Mouse (Mus musculus) heart, embryonic 13.5 days (tissue): ENCODE data around the gene Tedc1. TPM values are rescaled to one million over a fixed set of nuclear protein-coding genes. Genes with fewer than 3 reads are reported as not detected.

Experiments
- ATAC-seq: fragments of 200-750 bp; cut with Nextera tagmentation; 2 replicates; pipeline ENCODE4 v1.8.0; 2017; ENCODE audit warnings: moderate TSS enrichment; ENCODE audit not compliant: insufficient number of reproducible peaks, low FRiP score, low TSS enrichment; ENCODE audit errors: extremely low read depth
- H3K27ac ChIP-seq: fragments of 300-500 bp; sonication (generic); replicated peaks from 2 replicates; pipeline ENCODE4 v1.5.1; 2015; ENCODE audit warnings: moderate library complexity, mild to moderate bottlenecking, inconsistent platforms
- H3K27me3 ChIP-seq: fragments of 300-500 bp; sonication (generic); replicated peaks from 2 replicates; pipeline ENCODE4 v1.6.1; 2015; ENCODE audit warnings: mild to moderate bottlenecking, inconsistent platforms
- H3K36me3 ChIP-seq: fragments of 300-500 bp; sonication (generic); 2 replicates; pipeline ENCODE4 v1.6.1; 2015; ENCODE audit warnings: mild to moderate bottlenecking, inconsistent platforms
- H3K4me1 ChIP-seq: fragments of 300-500 bp; sonication (generic); 2 replicates; pipeline ENCODE4 v1.6.1; 2015; ENCODE audit warnings: inconsistent platforms
- H3K4me2 ChIP-seq: fragments of 300-500 bp; sonication (generic); 2 replicates; pipeline ENCODE4 v1.6.1; 2015; ENCODE audit warnings: inconsistent platforms, mild to moderate bottlenecking, moderate library complexity
- H3K4me3 ChIP-seq: fragments of 300-500 bp; sonication (generic); 2 replicates; pipeline ENCODE4 v1.5.1; 2015; ENCODE audit warnings: moderate library complexity, mild to moderate bottlenecking, inconsistent platforms
- H3K9ac ChIP-seq: fragments of 300-500 bp; sonication (generic); 2 replicates; pipeline ENCODE4 v1.6.1; 2015; ENCODE audit warnings: inconsistent platforms, mild to moderate bottlenecking, moderate library complexity
- H3K9me3 ChIP-seq: fragments of 300-500 bp; sonication (generic); 2 replicates; pipeline ENCODE4 v1.6.1; 2016; ENCODE audit warnings: inconsistent platforms
- WGBS: fragments of 180-500 bp; shearing (Covaris S2); methylation state at CpG from one replicate; pipeline ENCODE4 v1.1.7; 2015; ENCODE audit warnings: mixed read lengths; 5-methylcytosine and 5-hydroxymethylcytosine counted together
- polyA plus RNA-seq: library from polyadenylated mRNA; unstranded; fragments of >200 nt; fragmentation: Nextera tagmentation; extraction: Ambion mirVana; gene quantifications from 2 replicates; pipeline ENCODE4 v1.2.1, GENCODE M21; 2015

Tedc1 gene
- polyA plus RNA-seq, 1 experiment from 2014 or later = 21.8 TPM

- Histone ChIP-seq H3K36me3 (peaks cover 13% of the 10 kb centered on the region), H3K9ac (peak overlapping the region; percentile 81), H3K4me3 (peak overlapping the region; percentile 72), H3K4me1 (peaks cover 39% of the 10 kb centered on the region), H3K4me2 (peak overlapping the region; percentile 92), H3K9me3 (no peaks in the 10 kb centered on the region), H3K27me3 (no peaks in the 10 kb centered on the region), H3K27ac (peak overlapping the region; percentile 33; the same call in 1 of the 2 replicates)
- ATAC-seq = no peak; the same call in 1 of the 2 replicates
- under 1% methylated on average over 23 of the region's 23 CpGs for WGBS
These were observed 314 bp downstream of the Tedc1 start for GRCm38 (mm10) chr12:113156540-113156929.

GRCm38 (mm10) chr12:113157002-113157401 is 781 bp downstream of the Tedc1 start:
- peaks cover 18% of the 10 kb centered on the region for H3K36me3 ChIP-seq
- no peak for ATAC-seq
- no peaks in the 10 kb centered on the region for H3K27me3 ChIP-seq
- peak overlapping the region; percentile 81 for H3K9ac ChIP-seq
- H3K9me3 ChIP-seq = no peaks in the 10 kb centered on the region
- peak overlapping the region; percentile 72 for H3K4me3 ChIP-seq
- H3K4me1 ChIP-seq = peaks cover 37% of the 10 kb centered on the region
- H3K27ac ChIP-seq = 0 out of 2 replicates have a peak overlapping the region, but pooled peaks have one; percentile 33
- 36% methylated on average over 8 of the region's 8 CpGs for WGBS
- peak overlapping the region; percentile 92 for H3K4me2 ChIP-seq

GRCm38 (mm10) chr12:113157521-113157920 is 1.3 kb downstream of the Tedc1 start:
- peaks cover 18% of the 10 kb centered on the region for H3K36me3 ChIP-seq
- WGBS = 93% methylated on average over 8 of the region's 8 CpGs
- H3K27ac ChIP-seq = no peak overlapping the region
- ATAC-seq = no peak
- peaks cover 33% of the 10 kb centered on the region for H3K4me1 ChIP-seq
- H3K4me3 ChIP-seq = peak overlapping the region; percentile 72; the same call in 1 of the 2 replicates
- H3K4me2 ChIP-seq = peak overlapping the region; percentile 92
- no peaks in the 10 kb centered on the region for H3K9me3 ChIP-seq
- H3K9ac ChIP-seq = peak overlapping the region; percentile 81; the same call in 1 of the 2 replicates
- H3K27me3 ChIP-seq = no peaks in the 10 kb centered on the region

GRCm38 (mm10) chr12:113157971-113158370 is 1.8 kb downstream of the Tedc1 start:
- no peak overlapping the region for H3K9ac ChIP-seq
- 88% methylated on average over 8 of the region's 8 CpGs for WGBS
- H3K36me3 ChIP-seq = peaks cover 20% of the 10 kb centered on the region
- no peak overlapping the region for H3K27ac ChIP-seq
- H3K4me1 ChIP-seq = peaks cover 29% of the 10 kb centered on the region
- H3K9me3 ChIP-seq = no peaks in the 10 kb centered on the region
- no peaks in the 10 kb centered on the region for H3K27me3 ChIP-seq
- ATAC-seq = no peak
- H3K4me3 ChIP-seq = no peak overlapping the region
- H3K4me2 ChIP-seq = no peak overlapping the region

- H3K4me2 ChIP-seq = no peak overlapping the region
- WGBS = 81% methylated on average over 11 of the region's 11 CpGs
- no peak overlapping the region for H3K4me3 ChIP-seq
- H3K9ac ChIP-seq = no peak overlapping the region
- H3K4me1 ChIP-seq = no peaks in the 10 kb centered on the region
- H3K27ac ChIP-seq = 0 out of 2 replicates have a peak overlapping the region, but pooled peaks have one; percentile 3
- H3K9me3 ChIP-seq = no peaks in the 10 kb centered on the region
- no peaks in the 10 kb centered on the region for H3K27me3 ChIP-seq
- peaks cover 29% of the 10 kb centered on the region for H3K36me3 ChIP-seq
- ATAC-seq = no peak
These were observed 7.4 kb downstream of the Tedc1 start for GRCm38 (mm10) chr12:113163561-113164006.

- H3K9ac ChIP-seq = no peak overlapping the region
- no peak for ATAC-seq
- H3K27ac ChIP-seq = no peak overlapping the region
- 73% methylated on average over 9 of the region's 9 CpGs for WGBS
- no peaks in the 10 kb centered on the region for H3K4me1 ChIP-seq
- H3K27me3 ChIP-seq = no peaks in the 10 kb centered on the region
- no peaks in the 10 kb centered on the region for H3K9me3 ChIP-seq
- H3K4me2 ChIP-seq = no peak overlapping the region
- peaks cover 14% of the 10 kb centered on the region for H3K36me3 ChIP-seq
- H3K4me3 ChIP-seq = no peak overlapping the region
These were observed 11.9 kb downstream of the Tedc1 start for GRCm38 (mm10) chr12:113168031-113168536.

GRCm38 (mm10) chr12:113176960-113177725 is 20.9 kb downstream of the Tedc1 start:
- 79% methylated on average over 18 of the region's 18 CpGs for WGBS
- no peak overlapping the region for H3K4me3 ChIP-seq
- no peak overlapping the region for H3K9ac ChIP-seq
- no peaks in the 10 kb centered on the region for H3K36me3 ChIP-seq
- no peak for ATAC-seq
- H3K27me3 ChIP-seq = no peaks in the 10 kb centered on the region
- H3K4me2 ChIP-seq = no peak overlapping the region
- H3K9me3 ChIP-seq = no peaks in the 10 kb centered on the region
- no peak overlapping the region for H3K27ac ChIP-seq
- H3K4me1 ChIP-seq = no peaks in the 10 kb centered on the region

- Histone ChIP-seq H3K4me1 (peaks cover 5% of the 10 kb centered on the region), H3K4me2 (no peak overlapping the region), H3K27me3 (peaks cover 26% of the 10 kb centered on the region), H3K9ac (no peak overlapping the region), H3K36me3 (no peaks in the 10 kb centered on the region), H3K27ac (no peak overlapping the region), H3K9me3 (no peaks in the 10 kb centered on the region), H3K4me3 (no peak overlapping the region)
- 53% methylated on average over 4 of the region's 4 CpGs for WGBS
- no peak for ATAC-seq
These were observed 24.8 kb downstream of the Tedc1 start for GRCm38 (mm10) chr12:113181020-113181419.

- no peak for ATAC-seq
- Histone ChIP-seq H3K9ac (no peak overlapping the region), H3K4me2 (peak overlapping the region; percentile 91), H3K4me3 (no peak overlapping the region), H3K36me3 (no peaks in the 10 kb centered on the region), H3K27me3 (peaks cover 59% of the 10 kb centered on the region), H3K9me3 (no peaks in the 10 kb centered on the region), H3K4me1 (peaks cover 26% of the 10 kb centered on the region), H3K27ac (no peak overlapping the region)
- 57% methylated on average over 5 of the region's 5 CpGs for WGBS
These were observed 28.7 kb downstream of the Tedc1 start for GRCm38 (mm10) chr12:113184945-113185344.

- Histone ChIP-seq H3K9ac (peak within 1 kb of the TSS; percentile 81), H3K27me3 (peaks cover 59% of the 10 kb centered on the region), H3K4me3 (peak within 1 kb of the TSS; percentile 64), H3K4me2 (peak within 1 kb of the TSS; percentile 91), H3K27ac (no peak within 1 kb of the TSS), H3K4me1 (peaks cover 26% of the 10 kb centered on the region), H3K9me3 (no peaks in the 10 kb centered on the region), H3K36me3 (no peaks in the 10 kb centered on the region)
- ATAC-seq = no peak
- 1% methylated on average over 63 of the region's 63 CpGs for WGBS
These were observed 29.4 kb downstream of the Tedc1 start, which contains the start of gene Tmem121 for GRCm38 (mm10) chr12:113185442-113186291. Gene Tmem121 (plus strand): TSS chr12:113185930.
